Mouse (Mus musculus) olfactory bulb, adult 2 months (tissue): ENCODE measurements at regions not wholly inside any gene's neighbourhood (a gene's known extent, or its start where the extent isn't known, plus 50 kb on each side); places are given as distances from the start of the nearest gene placed in this dataset.

ENCODE experiments used
- CTCF ChIP-seq: fragments of 200-500 bp; IDR thresholded peaks from 2 replicates; pipeline ENCODE4 v1.5.1; 2012; ENCODE audit warnings: low read depth, mild to moderate bottlenecking, low read length, moderate library complexity; ENCODE audit not compliant: insufficient read depth
- POLR2A ChIP-seq: fragments of 200-500 bp; IDR thresholded peaks from 2 replicates; pipeline ENCODE4 v1.6.1; 2012; ENCODE audit warnings: mild to moderate bottlenecking, low read depth, low read length, moderate library complexity; ENCODE audit not compliant: insufficient read depth

DNA sequence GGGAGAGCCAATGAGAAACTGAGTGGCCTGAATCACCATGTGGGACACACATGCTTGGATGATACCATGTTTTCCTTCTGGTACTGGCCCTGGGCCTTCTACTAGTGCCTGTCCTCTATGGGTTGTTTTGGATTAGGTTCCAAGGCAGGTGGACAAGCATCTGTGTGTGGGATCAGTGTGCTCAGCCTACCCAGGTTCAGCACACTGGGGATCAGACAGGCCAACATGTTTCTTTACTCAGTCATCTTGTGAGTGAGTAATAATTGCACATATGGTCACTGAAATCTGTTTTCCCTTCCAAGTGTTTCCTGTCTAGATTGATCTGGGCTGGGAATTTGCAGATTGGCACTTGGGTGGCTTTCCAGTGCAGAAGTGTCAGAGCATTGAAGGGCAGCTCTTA, 346.6 kb upstream of the Tmc3 start:
- no peak for TF ChIP-seq POLR2A
- TF ChIP-seq CTCF, result no peak
